Mouse (Mus musculus): ENCODE results near the gene Ecm1. TPM values are rescaled to one million over a fixed set of nuclear protein-coding genes. Genes with fewer than 3 reads are reported as not detected.

Ecm1 gene
- 3.8 and 5.6 TPM in 2 replicates for polyA plus RNA-seq (2021; fragmentation: Nextera tagmentation)
- long read RNA-seq, experiment 1, partial matches to known transcripts, result 1 of 6 reads
- long read RNA-seq, experiment 1, other reads (novel, unspliced or antisense), result 2 of 6 reads
- long read RNA-seq, experiment 2, transcript Ecm1-202 (11 exons, 1,900 nt), result major isoform, 7 of 17 reads
- long read RNA-seq, experiment 2, partial matches to known transcripts, result 1 of 17 reads
- long read RNA-seq, experiment 2, other reads (novel, unspliced or antisense), result 5 of 17 reads

GRCm38 (mm10) chr3:95739353-95740104 is at the start of gene Ecm1:
Ecm1 (minus strand) TSS chr3:95739569.

GRCm38 (mm10) chr3:95760106-95760505 is 20.7 kb upstream of the Ecm1 start, which contains the start of gene Tars2:
Tars2 (minus strand) TSS chr3:95760206.

DNA sequence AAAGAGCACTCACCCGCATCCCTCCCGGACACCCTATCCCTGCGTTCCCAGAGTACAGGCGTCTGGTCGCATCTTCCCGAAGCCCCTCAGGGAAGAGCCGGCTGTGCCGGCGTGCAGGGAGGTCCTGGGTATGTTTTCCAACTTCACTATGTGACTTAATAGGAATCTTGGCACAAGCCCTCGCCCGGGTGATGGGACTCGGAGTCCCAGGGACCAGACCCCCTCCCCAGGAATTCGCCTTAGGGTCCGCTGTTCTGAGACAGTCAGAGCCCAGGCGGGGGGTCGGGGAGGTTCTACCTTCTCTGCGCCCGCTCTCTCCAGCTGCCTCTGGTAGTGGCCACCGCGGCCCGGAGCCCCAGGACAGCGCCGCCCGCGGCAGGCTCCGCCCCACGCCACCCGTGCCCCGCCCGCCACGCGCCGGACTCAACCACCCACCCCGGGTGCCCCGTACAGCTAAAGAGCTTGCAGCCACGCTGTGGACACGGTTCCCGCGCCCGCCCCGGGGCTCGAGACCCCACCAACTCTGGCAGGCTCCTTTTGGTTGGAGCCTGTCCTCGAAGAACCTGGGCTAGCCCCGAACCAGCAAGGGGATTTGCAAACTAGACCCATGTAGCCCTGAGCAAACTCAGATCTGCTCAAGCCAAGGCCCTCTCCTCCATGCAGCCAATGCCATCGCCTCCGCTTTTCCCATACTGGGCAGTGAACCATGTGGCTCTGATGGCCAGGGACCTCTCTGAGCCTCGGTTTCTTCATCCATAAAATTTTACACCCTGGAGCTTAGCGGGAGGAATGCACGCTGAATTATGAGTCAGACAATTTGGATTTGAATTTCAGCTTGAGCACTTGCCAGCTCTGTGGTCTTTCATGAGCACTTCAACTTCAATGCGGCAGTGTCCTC is 51.6 kb downstream of the Ecm1 start, which contains the start of gene Adamtsl4:
Gene Adamtsl4, minus strand, starts transcription at position 394 of the 898 bp plus-strand sequence.

Small RNAs within 50 kb of the gene (microRNA-seq; reads per million reads assigned to microRNA genes)
- not detected for gene Mir7014

Other genes starting within 250 kb of the Ecm1 start
- gene Ctsk, start 240.3 kb downstream of the Ecm1 start, polyA plus RNA-seq (2021; fragmentation: Nextera tagmentation), result 2.5 and 2.8 TPM in 2 replicates
- gene Ctss, start 212.8 kb downstream of the Ecm1 start, polyA plus RNA-seq (2021; fragmentation: Nextera tagmentation), result 170 and 172 TPM in 2 replicates
- gene Hormad1, start 179.9 kb downstream of the Ecm1 start, polyA plus RNA-seq (2021; fragmentation: Nextera tagmentation), result not detected in 2 replicates
- gene Golph3l, start 150.6 kb downstream of the Ecm1 start, polyA plus RNA-seq (2021; fragmentation: Nextera tagmentation), result 11.2 and 11.5 TPM in 2 replicates
- 210 and 214 TPM in 2 replicates for gene Ensa, start 114.6 kb downstream of the Ecm1 start, polyA plus RNA-seq (2021; fragmentation: Nextera tagmentation)
- 4.8 and 5.3 TPM in 2 replicates for gene Mcl1, start 80.8 kb downstream of the Ecm1 start, polyA plus RNA-seq (2021; fragmentation: Nextera tagmentation)
- gene Adamtsl4, start 51.7 kb downstream of the Ecm1 start, polyA plus RNA-seq (2021; fragmentation: Nextera tagmentation), result 3.1 and 3.9 TPM in 2 replicates
- gene Tars2, start 20.6 kb upstream of the Ecm1 start, polyA plus RNA-seq (2021; fragmentation: Nextera tagmentation), result 26.4 and 29.2 TPM in 2 replicates
- gene Rprd2, start 79.3 kb upstream of the Ecm1 start, polyA plus RNA-seq (2021; fragmentation: Nextera tagmentation), result 37.2 and 41.5 TPM in 2 replicates
- gene Prpf3, start 116.3 kb upstream of the Ecm1 start, polyA plus RNA-seq (2021; fragmentation: Nextera tagmentation), result 6.9 and 7.0 TPM in 2 replicates
- 669 and 698 TPM in 2 replicates for gene Mrps21, start 131.9 kb upstream of the Ecm1 start, polyA plus RNA-seq (2021; fragmentation: Nextera tagmentation)
- gene Ciart, start 142.7 kb upstream of the Ecm1 start, polyA plus RNA-seq (2021; fragmentation: Nextera tagmentation), result 10.2 and 13.2 TPM in 2 replicates
- 7.1 and 11.0 TPM in 2 replicates for gene BC028528, start 152.4 kb upstream of the Ecm1 start, polyA plus RNA-seq (2021; fragmentation: Nextera tagmentation)
- 35.5 and 57.8 TPM in 2 replicates for gene Aph1a, start 154.4 kb upstream of the Ecm1 start, polyA plus RNA-seq (2021; fragmentation: Nextera tagmentation)
- gene Car14, start 165.1 kb upstream of the Ecm1 start, polyA plus RNA-seq (2021; fragmentation: Nextera tagmentation), result 13.2 and 37.6 TPM in 2 replicates
- gene Anp32e, start 189.7 kb upstream of the Ecm1 start, polyA plus RNA-seq (2021; fragmentation: Nextera tagmentation), result 7.9 and 11.3 TPM in 2 replicates

Measured in layer of hippocampus, adult 6 months (tissue).